ENCODE assay signal across 18 mouse cellular contexts in genomic region chr5:123998370-123998769, GRCm38 (mm10). TPM values are rescaled to one million over a fixed set of nuclear protein-coding genes. Genes with fewer than 3 reads are reported as not detected.
DNase-seq lines count a peak whose midpoint lies in the region; ATAC-seq and TF ChIP-seq lines count a peak whose summit lies in the region.
"Had no signal": no experiment of that assay in that cellular context is flagged by ENCODE, and none has a peak within 500 bp of the region (broad histone marks: within the 10 kb centered on the region; RNA-seq: fewer than 3 reads in every experiment).

No protein-coding gene starts in this region.

- ATAC-seq in forebrain, embryonic 13.5 days, result no peak
- ATAC-seq in liver, embryonic 11.5 days (replicated peaks; ENCODE audit: low FRiP score), result peak; percentile 49
- ATAC-seq in liver, embryonic 14.5 days (ENCODE audit: insufficient read depth), result no peak; the same call in 1 of the 2 replicates
- no peak for ATAC-seq in hindbrain, embryonic 13.5 days (ENCODE audit: low FRiP score)
- ATAC-seq: CD4-positive, CD25-positive, alpha-beta regulatory T cell, adult 4 months; forebrain, postnatal 0 days; hindbrain, postnatal 0 days had no signal

- 0 out of 4 replicates have a peak, but pooled peaks of 1 of the 2 experiments have one; percentile 15 for TF ChIP-seq EP300 in MEL (IDR thresholded peaks at IDR 0.05; ENCODE audit: low read depth in 1 of 2, low read length in 2 of 2)
- 0 out of 2 replicates have a peak, but pooled peaks have one; percentile 40 for TF ChIP-seq EP300 in liver, embryonic 14.5 days (IDR thresholded peaks at IDR 0.05; ENCODE audit: low read depth)

- no peaks in the 10 kb centered on the region for H3K9me3 ChIP-seq in forebrain, embryonic 13.5 days (replicated peaks)
- no peaks in the 10 kb centered on the region for H3K9me3 ChIP-seq in forebrain, embryonic 10.5 days
- H3K9me3 ChIP-seq in liver, embryonic 11.5 days (ENCODE audit: control insufficient read depth, low read length), result no peaks in the 10 kb centered on the region
- H3K9me3 ChIP-seq in MEL (replicated peaks; ENCODE audit: insufficient read depth, low read length), result no peaks in the 10 kb centered on the region
- H3K9me3 ChIP-seq in liver, embryonic 14.5 days (ENCODE audit: control insufficient read depth, low read length), result no peaks in the 10 kb centered on the region
- no peaks in the 10 kb centered on the region for H3K9me3 ChIP-seq in hindbrain, embryonic 13.5 days
- H3K9me3 ChIP-seq: embryonic facial prominence, embryonic 13.5 days; G1E; heart, embryonic 12.5 days had no signal

- H3K79me2 ChIP-seq in MEL (ENCODE audit: control insufficient read depth, insufficient read depth, low read length, poor library complexity), result no peaks in the 10 kb centered on the region

- H3K36me3 ChIP-seq in forebrain, embryonic 13.5 days (ENCODE audit: poor library complexity, severe bottlenecking), result peaks cover 34% of the 10 kb centered on the region
- peaks cover 34% of the 10 kb centered on the region; the same call in 1 of the 2 replicates for H3K36me3 ChIP-seq in forebrain, embryonic 10.5 days (replicated peaks)
- no peaks in the 10 kb centered on the region; the same call in 1 of the 2 replicates for H3K36me3 ChIP-seq in liver, embryonic 11.5 days (ENCODE audit: control insufficient read depth, insufficient read depth, low read length)
- H3K36me3 ChIP-seq in MEL (ENCODE audit: control insufficient read depth in 1 of 2, insufficient read depth in 2 of 2, low read length in 2 of 2), result no peaks in the 10 kb centered on the region; a peak in 1 of 4 replicates
- H3K36me3 ChIP-seq in liver, embryonic 14.5 days (replicated peaks; ENCODE audit: control insufficient read depth, insufficient read depth, low read depth), result no peaks in the 10 kb centered on the region
- peaks cover 24% of the 10 kb centered on the region for H3K36me3 ChIP-seq in hindbrain, embryonic 13.5 days
- H3K36me3 ChIP-seq: heart, embryonic 12.5 days had no signal

- H3K27me3 ChIP-seq in forebrain, embryonic 13.5 days, result no peaks in the 10 kb centered on the region
- H3K27me3 ChIP-seq in forebrain, embryonic 10.5 days (ENCODE audit: poor library complexity, severe bottlenecking), result no peaks in the 10 kb centered on the region
- H3K27me3 ChIP-seq in liver, embryonic 11.5 days (replicated peaks; ENCODE audit: control insufficient read depth, insufficient read depth, low read length), result no peaks in the 10 kb centered on the region; the same call in 1 of the 2 replicates
- H3K27me3 ChIP-seq in MEL (ENCODE audit: control insufficient read depth in 1 of 2, insufficient read depth in 2 of 2, low read length in 2 of 2), result no peaks in the 10 kb centered on the region
- H3K27me3 ChIP-seq in liver, embryonic 14.5 days (ENCODE audit: control insufficient read depth, insufficient read depth, low read length), result no peaks in the 10 kb centered on the region
- H3K27me3 ChIP-seq in hindbrain, embryonic 13.5 days, result peaks cover 21% of the 10 kb centered on the region; the same call in 1 of the 2 replicates
- H3K27me3 ChIP-seq: embryonic facial prominence, embryonic 13.5 days; heart, embryonic 12.5 days had no signal

- H3K9ac ChIP-seq in forebrain, embryonic 13.5 days, result no peak overlapping the region
- H3K9ac ChIP-seq in liver, embryonic 11.5 days (ENCODE audit: low read depth, low read length), result no peak overlapping the region
- H3K9ac ChIP-seq in MEL (ENCODE audit: control insufficient read depth, low read depth, low read length, poor library complexity, severe bottlenecking), result no peak overlapping the region
- no peak overlapping the region for H3K9ac ChIP-seq in liver, embryonic 14.5 days (replicated peaks)
- H3K9ac ChIP-seq in hindbrain, embryonic 13.5 days, result no peak overlapping the region
- H3K9ac ChIP-seq: embryonic facial prominence, embryonic 13.5 days; forebrain, postnatal 0 days; heart, embryonic 12.5 days had no signal

- no peak overlapping the region for H3K4me2 ChIP-seq in forebrain, embryonic 13.5 days
- peak overlapping the region; percentile 3; the same call in 1 of the 2 replicates for H3K4me2 ChIP-seq in liver, embryonic 11.5 days
- no peak overlapping the region for H3K4me2 ChIP-seq in liver, embryonic 14.5 days (ENCODE audit: low read depth)
- no peak overlapping the region for H3K4me2 ChIP-seq in hindbrain, embryonic 13.5 days
- H3K4me2 ChIP-seq: embryonic facial prominence, embryonic 13.5 days; heart, embryonic 12.5 days had no signal

- TF ChIP-seq RAD21 in MEL (IDR thresholded peaks at IDR 0.05; ENCODE audit: low read depth, low read length), result no peak

- 87% methylated on average over 10 of the region's 10 CpGs for WGBS in forebrain, embryonic 13.5 days
- whole genome bisulfite sequencing in forebrain, embryonic 10.5 days, result 89% methylated on average over 10 of the region's 10 CpGs
- WGBS in liver, embryonic 11.5 days, result 43% methylated on average over 10 of the region's 10 CpGs
- 25% methylated on average over 10 of the region's 10 CpGs for WGBS in liver, embryonic 14.5 days (ENCODE audit: insufficient replicate concordance)
- 87% methylated on average over 10 of the region's 10 CpGs for WGBS in hindbrain, embryonic 13.5 days

- no peak overlapping the region for H3K4me3 ChIP-seq in forebrain, embryonic 13.5 days
- H3K4me3 ChIP-seq in forebrain, embryonic 10.5 days, result no peak overlapping the region
- no peak overlapping the region for H3K4me3 ChIP-seq in liver, embryonic 11.5 days (ENCODE audit: low read depth, low read length)
- no peak overlapping the region for H3K4me3 ChIP-seq in MEL (ENCODE audit: control insufficient read depth in 1 of 2, insufficient read depth in 1 of 2, low read depth in 2 of 2, low read length in 2 of 2)
- no peak overlapping the region for H3K4me3 ChIP-seq in liver, embryonic 14.5 days (ENCODE audit: insufficient read depth in 1 of 2, low read depth in 2 of 2, low read length in 2 of 2)
- no peak overlapping the region for H3K4me3 ChIP-seq in hindbrain, embryonic 13.5 days
- H3K4me3 ChIP-seq: embryonic facial prominence, embryonic 13.5 days; heart, adult 2 months; heart, embryonic 12.5 days had no signal

- DNase-seq in forebrain, embryonic 10.5 days (ENCODE audit: extremely low spot score, low spot score), result no peak
- DNase-seq in liver, embryonic 11.5 days (ENCODE audit: low spot score), result no peak
- DNase-seq in liver (no peak), MEL (ENCODE audit: low read depth, low spot score) (peak; percentile 42)
- no peak for DNase-seq in liver, embryonic 14.5 days (ENCODE audit: low read depth in 3 of 3, low spot score in 3 of 3)
- DNase-seq: adrenal gland, postnatal 10 days; B cell, adult 2 months; forebrain, postnatal 0 days; gastrocnemius, postnatal 14 days; heart, adult 2 months; heart, postnatal 36 days had no signal

- TF ChIP-seq CTCF in MEL (IDR thresholded peaks at IDR 0.05 in 2 of 3, conservative IDR thresholded peaks at IDR 0.05 in 1 of 3; ENCODE audit: control insufficient read depth in 1 of 3, insufficient read depth in 1 of 3, low read depth in 2 of 3, low read length in 3 of 3, poor library complexity in 1 of 3, severe bottlenecking in 1 of 3), result no peak
- TF ChIP-seq CTCF in liver, embryonic 14.5 days (IDR thresholded peaks at IDR 0.05; ENCODE audit: low read depth), result no peak

- H3K27ac ChIP-seq in forebrain, embryonic 13.5 days, result peak overlapping the region; percentile 68; the same call in 1 of the 2 replicates
- no peak overlapping the region for H3K27ac ChIP-seq in forebrain, embryonic 10.5 days
- H3K27ac ChIP-seq in liver, embryonic 11.5 days (ENCODE audit: low read depth, low read length), result no peak overlapping the region
- no peak overlapping the region for H3K27ac ChIP-seq in MEL (ENCODE audit: control insufficient read depth, low read depth, low read length)
- no peak overlapping the region for H3K27ac ChIP-seq in liver, embryonic 14.5 days
- no peak overlapping the region for H3K27ac ChIP-seq in hindbrain, embryonic 13.5 days
- H3K27ac ChIP-seq: embryonic facial prominence, embryonic 13.5 days; heart, adult 2 months had no signal

- TF ChIP-seq POLR2A in MEL (IDR thresholded peaks at IDR 0.05; ENCODE audit: control insufficient read depth in 1 of 2, insufficient read depth in 1 of 2, low read depth in 1 of 2, low read length in 2 of 2, poor library complexity in 1 of 2), result no peak

- H3K4me1 ChIP-seq in forebrain, embryonic 13.5 days, result peaks cover 21% of the 10 kb centered on the region
- H3K4me1 ChIP-seq in forebrain, embryonic 10.5 days, result peaks cover 18% of the 10 kb centered on the region
- peaks cover 15% of the 10 kb centered on the region for H3K4me1 ChIP-seq in liver, embryonic 11.5 days (replicated peaks; ENCODE audit: control insufficient read depth, insufficient read depth, low read length)
- no peaks in the 10 kb centered on the region for H3K4me1 ChIP-seq in MEL (ENCODE audit: control insufficient read depth in 1 of 2, insufficient read depth in 2 of 2, low read length in 2 of 2)
- no peaks in the 10 kb centered on the region for H3K4me1 ChIP-seq in liver, embryonic 14.5 days (replicated peaks; ENCODE audit: control insufficient read depth in 2 of 2, insufficient read depth in 2 of 2, low read length in 1 of 2)
- H3K4me1 ChIP-seq in hindbrain, embryonic 13.5 days (replicated peaks), result peaks cover 32% of the 10 kb centered on the region

RNA-seq across cellular contexts. Expression of gene Hip1r, which starts 24.9 kb away (rescaled TPM):
- 16.2 and 16.8 TPM in 2 replicates for polyA plus RNA-seq in forebrain, embryonic 13.5 days (2015; fragmentation: Nextera tagmentation; extraction: Ambion mirVana)
- polyA plus RNA-seq in forebrain, embryonic 10.5 days (2016; fragmentation: Nextera tagmentation; extraction: Ambion mirVana), result 7.7 and 11.1 TPM in 2 replicates
- polyA plus RNA-seq in liver, embryonic 11.5 days (2014; fragmentation: Nextera tagmentation; extraction: Ambion mirVana), result 20.2 and 20.6 TPM in 2 replicates
- 14.9 and 16.6 TPM in 2 replicates for total RNA-seq in MEL (2012; rRNA removed)
- polyA plus RNA-seq in MEL (2012; ENCODE audit: insufficient read depth in 1 of 2, insufficient read length in 2 of 2, low read depth in 1 of 2, low replicate concordance in 2 of 2, missing spikeins in 1 of 2), result 10 to 100 TPM in 1 of 2 experiments, not detected in 1; 31.6 TPM
- 6.4 and 7.6 TPM in 2 replicates for polyA plus RNA-seq in liver, embryonic 14.5 days (2012; rRNA removed)
- 6.2 and 7.2 TPM in 2 replicates for polyA plus RNA-seq in liver, embryonic 14.5 days (2014; fragmentation: Nextera tagmentation; extraction: Ambion mirVana)
- polyA plus RNA-seq in hindbrain, embryonic 13.5 days (2015; fragmentation: Nextera tagmentation; extraction: Ambion mirVana), result 21.4 and 25.5 TPM in 2 replicates

RNA-seq across cellular contexts. Expression of gene Vps37b, which starts 33.7 kb away (rescaled TPM):
- 86.5 and 92.2 TPM in 2 replicates for polyA plus RNA-seq in forebrain, embryonic 13.5 days (2015; fragmentation: Nextera tagmentation; extraction: Ambion mirVana)
- polyA plus RNA-seq in forebrain, embryonic 10.5 days (2016; fragmentation: Nextera tagmentation; extraction: Ambion mirVana), result 50.8 and 51.2 TPM in 2 replicates
- polyA plus RNA-seq in liver, embryonic 11.5 days (2014; fragmentation: Nextera tagmentation; extraction: Ambion mirVana), result 31.3 TPM in 2 replicates
- total RNA-seq in MEL (2012; rRNA removed), result 27.4 and 28.6 TPM in 2 replicates
- 10 to 100 TPM in 1 of 2 experiments, not detected in 1; 66.0 TPM for polyA plus RNA-seq in MEL (2012; ENCODE audit: insufficient read depth in 1 of 2, insufficient read length in 2 of 2, low read depth in 1 of 2, low replicate concordance in 2 of 2, missing spikeins in 1 of 2)
- 11.3 and 11.5 TPM in 2 replicates for polyA plus RNA-seq in liver, embryonic 14.5 days (2012; rRNA removed)
- 8.8 and 12.6 TPM in 2 replicates for polyA plus RNA-seq in liver, embryonic 14.5 days (2014; fragmentation: Nextera tagmentation; extraction: Ambion mirVana)
- polyA plus RNA-seq in hindbrain, embryonic 13.5 days (2015; fragmentation: Nextera tagmentation; extraction: Ambion mirVana), result 79.3 and 84.7 TPM in 2 replicates
